Mouse (Mus musculus): ENCODE measurements around the gene Dst.

DNA sequence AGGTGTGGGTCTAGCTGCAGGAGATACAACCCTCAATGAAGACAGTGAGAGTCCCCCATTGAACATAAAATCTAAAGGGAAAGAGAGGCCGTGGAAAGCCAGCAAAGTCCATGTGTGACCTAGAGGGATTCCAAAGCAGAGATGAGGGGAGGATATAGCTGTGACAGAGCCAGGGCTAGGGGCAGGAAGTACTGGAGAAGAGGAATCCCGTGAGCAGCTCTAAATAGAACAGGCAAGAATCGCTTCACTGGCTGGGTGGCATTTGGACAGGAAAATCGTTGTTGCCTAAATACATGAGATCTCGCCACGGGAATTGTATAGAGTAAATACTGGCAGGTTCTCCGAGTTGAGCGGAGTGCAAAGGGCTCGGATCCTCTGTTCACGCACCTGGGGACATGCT lies 336.7 kb downstream of the Dst start:
- TF ChIP-seq CTCF (IDR thresholded peaks at IDR 0.05) (no peak), EP300 (IDR thresholded peaks at IDR 0.05; ENCODE audit: insufficient read depth, low read depth, low read length) (0 out of 2 replicates have a peak, but pooled peaks have one; percentile 7)
